Mouse (Mus musculus): Measurements from ENCODE around the gene Ccnb2.

Ccnb2 gene

DNA sequence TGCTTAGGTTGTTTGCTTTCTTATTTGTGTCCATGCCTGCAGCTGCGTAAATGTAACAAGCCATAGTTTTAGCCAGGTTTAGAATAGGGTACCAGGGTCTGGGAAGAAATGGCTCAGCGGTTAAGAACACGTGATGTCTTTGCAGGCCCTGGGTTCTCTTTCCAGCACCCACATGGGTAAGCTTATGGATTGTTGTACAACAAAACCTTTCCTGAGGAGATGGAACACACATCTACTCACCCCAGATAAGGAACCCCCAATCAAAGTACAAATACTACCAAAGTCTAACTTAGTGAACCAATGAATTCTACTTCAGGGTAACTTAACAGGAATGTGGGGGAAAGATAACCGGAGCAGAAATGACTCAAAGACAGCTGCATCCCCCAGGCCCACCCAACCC, 36.9 kb downstream of the Ccnb2 start:
- no peak for DNase-seq (ENCODE audit: low spot score in 2 of 2)

DNA sequence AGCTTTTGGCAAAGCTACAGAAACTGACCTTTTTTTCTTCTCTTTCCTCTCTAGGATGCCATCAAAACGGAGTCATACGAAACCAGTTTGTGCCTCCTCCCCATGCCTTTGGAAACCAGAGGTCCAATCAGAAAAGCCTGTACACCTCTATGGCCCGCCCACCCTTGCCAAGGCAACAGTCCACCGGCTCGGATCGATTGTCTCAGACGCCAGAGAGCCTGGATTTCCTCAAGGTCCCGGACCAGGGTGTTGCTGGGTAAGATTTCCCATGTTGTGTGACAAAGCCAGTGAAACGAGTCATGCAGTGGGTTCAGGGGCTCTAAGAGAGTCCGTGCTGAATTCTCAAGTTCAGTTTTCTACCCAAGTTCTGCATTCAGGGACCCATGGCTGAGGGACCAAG, 37.6 kb downstream of the Ccnb2 start:
- DNase-seq (ENCODE audit: low spot score in 2 of 2), result no peak

DNA sequence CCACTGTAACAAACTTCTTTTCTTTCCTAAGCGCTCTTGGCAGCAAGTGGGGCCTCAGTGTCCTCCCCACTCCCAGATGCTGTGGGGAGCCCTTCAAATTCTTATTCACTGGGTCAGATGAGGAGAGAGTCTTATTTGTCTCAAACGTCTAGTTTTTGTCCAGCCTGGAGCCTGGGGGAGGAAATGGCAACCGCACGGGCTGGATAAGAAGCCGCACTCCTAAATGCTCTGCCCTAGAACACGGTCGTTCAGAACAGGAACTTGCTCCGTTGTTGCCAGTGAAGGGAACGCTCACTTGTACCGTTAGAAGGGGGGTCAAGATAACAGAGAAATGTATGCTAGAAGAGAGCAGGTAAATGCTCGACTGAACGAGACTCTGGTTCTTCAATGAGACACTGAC, 39.3 kb downstream of the Ccnb2 start:
- no peak for DNase-seq (ENCODE audit: low spot score in 2 of 2)

DNA sequence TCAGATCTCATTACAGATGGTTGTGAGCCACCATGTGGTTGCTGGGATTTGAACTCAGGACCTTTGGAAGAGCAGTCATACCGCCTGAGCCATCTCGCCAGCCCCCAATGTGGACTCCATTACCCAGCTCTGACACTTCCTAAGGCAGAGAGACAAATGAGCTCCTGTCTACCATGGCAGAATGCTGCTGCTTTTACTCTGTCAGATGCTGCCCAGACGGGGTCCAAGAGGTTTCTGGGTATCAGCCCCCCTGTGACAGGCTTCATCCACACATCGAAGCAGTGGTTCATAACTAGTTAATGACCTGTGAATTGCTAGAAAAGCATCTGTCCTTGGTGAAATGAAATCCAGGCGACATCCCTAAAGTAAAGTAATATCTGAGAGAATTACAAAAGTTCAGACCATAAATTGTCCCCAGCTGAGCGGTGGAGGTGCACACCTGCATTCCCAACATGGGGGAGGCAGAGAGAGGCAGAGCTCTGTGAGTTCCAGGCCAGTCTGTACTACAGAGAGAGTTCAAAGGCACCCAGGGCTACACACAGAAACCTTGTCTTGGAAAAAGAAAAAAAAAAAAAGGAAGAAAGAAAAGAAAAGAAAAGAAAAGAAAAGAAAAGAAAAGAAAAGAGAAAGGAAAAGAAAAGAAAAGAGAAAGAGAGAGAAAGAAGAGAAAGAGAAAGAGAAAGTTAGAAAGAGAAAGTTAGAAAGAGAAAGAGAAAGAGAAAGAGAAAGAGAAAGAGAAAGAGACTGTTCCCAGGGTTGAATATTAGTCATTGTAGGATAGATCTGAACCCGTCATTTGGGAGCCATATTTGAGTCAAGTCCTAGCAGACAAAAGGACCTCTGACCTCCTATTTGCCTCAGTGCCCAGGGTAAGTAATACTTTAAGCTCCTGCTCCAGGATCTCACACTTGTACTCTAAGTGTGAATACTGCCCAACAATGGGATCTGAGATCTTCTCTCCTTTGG, 41.6 kb downstream of the Ccnb2 start:
- no peak for DNase-seq (ENCODE audit: low spot score in 2 of 2)

DNA sequence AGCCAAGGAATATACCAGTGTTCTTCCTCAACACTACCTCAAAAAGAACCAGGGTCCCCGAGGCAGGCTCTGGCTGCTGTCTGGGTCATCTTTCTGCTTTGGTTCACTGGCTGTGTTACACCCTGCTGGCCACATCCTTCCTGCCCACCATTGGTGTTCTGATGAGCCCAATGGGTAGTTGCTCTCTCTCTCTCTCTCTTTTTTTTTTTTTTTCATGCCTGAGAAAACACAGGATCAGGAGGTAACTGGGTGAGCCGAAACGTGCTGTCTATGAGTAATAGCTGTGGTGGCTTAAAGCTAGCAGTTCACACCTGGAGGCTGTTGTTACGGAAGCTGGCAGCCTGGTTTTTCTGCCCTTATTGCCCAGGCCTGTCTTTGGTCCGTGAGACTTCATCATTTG, 49.7 kb downstream of the Ccnb2 start:
- no peak for DNase-seq (ENCODE audit: low spot score in 2 of 2)

DNA sequence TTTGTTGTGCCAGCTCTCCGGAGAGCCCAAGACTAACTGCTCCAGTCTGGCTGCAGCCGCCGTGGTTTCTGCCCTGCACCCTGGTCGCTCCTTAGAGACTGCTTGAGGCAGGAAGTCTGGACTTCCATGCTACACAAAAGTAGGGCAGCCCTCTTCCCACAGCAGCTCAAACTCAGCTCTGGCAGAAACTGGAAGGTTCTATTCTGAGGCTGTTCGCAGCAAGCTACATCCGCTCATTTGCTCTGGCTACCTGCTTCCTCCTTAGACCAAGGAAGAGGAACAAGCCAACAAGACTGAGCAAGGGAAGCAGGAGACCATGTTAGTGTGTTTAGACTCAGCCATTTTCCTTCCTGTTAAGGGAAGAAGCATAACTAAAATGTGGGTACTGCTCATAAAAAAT, 54.4 kb downstream of the Ccnb2 start:
- peak in 1 of 2 experiments; percentile 15 for DNase-seq (ENCODE audit: low spot score in 2 of 2)

DNA sequence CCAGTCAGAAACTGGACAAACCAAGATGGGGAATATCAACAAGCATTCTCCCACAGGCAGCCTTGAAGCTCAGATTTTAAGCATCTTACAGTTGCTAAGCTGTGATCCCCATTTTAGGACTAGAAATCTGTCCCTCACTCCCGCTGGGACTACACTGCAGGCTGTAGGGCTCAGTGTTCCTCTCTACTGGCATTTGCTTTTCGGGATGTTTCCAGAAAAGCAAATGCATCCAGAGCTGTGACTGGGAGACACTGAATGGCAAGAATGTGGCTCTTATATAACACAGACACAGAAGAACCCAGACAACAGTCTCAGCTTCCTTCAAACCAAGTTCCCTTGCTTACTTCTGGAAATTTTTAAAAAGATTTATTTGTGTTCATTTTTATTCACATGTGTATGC, 55.4 kb downstream of the Ccnb2 start:
- DNase-seq (ENCODE audit: low spot score in 2 of 2), result no peak

DNA sequence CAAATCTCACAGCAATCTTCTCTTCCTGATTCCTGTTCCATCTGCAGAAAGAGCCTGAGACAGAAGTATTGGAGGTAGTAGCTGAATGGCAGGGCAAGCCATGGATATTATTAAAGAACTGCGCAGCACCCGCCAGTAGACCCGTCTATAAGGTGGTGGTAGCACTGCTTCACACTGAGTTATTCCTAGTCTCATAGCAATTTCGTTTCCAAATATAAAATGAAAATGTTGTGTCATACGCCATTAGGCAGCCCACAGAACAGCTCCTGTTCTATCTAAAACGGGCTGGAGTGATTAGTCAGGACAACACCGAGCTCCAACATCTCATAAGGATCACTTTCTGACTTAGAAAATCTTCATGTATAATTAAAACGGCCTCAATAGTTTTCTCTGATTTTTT, 56.6 kb downstream of the Ccnb2 start:
- DNase-seq (ENCODE audit: low spot score in 2 of 2), result no peak

DNA sequence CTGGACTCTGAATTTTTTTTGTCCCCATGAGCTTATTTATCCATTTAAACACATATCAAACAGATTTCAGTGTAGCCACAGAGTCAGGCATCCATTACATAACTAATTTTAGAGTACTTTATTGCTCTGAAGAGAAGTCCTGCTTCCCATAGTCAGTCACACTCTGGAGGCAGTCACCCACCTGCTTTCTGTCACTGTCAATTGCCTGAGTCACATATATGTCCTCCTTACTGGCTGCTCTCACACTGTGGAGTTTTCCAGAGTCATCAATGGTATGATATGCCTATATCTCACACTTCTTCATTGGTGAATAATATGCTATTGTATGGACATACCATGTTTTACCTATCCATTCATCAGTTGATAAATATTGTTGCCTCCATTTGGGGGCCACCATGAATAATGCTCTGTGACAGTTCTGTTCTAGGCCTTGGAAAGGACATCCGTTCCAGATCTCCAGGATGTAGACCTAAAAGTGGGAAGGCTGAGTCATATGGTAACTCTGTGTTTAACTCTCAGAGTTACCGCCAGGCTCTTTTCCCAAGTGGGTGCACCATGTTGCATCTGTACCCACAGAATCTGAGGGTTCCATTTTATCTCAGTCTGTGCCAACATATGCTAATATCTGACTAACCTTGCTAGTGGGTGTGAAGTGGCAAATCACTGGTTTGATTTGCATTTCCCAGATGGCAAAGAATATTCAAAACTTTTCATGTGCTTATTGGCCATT, 61.8 kb downstream of the Ccnb2 start:
- no peak for DNase-seq (ENCODE audit: low spot score in 2 of 2)

All from frontal cortex, postnatal 10 days (tissue).